Mouse (Mus musculus): ENCODE measurements around the gene Galnt10. TPM values are rescaled to one million over a fixed set of nuclear protein-coding genes. Genes with fewer than 3 reads are reported as not detected.

Gene Galnt10
- total RNA-seq, 2 experiments from 2014 or later, result 4.0 to 4.2 TPM

- DNase-seq (ENCODE audit: low spot score), result peak; percentile 36
Measured at GRCm38 (mm10) chr11:57724791-57725463, 79.7 kb downstream of the Galnt10 start.

GRCm38 (mm10) chr11:57725926-57726325, 80.7 kb downstream of the Galnt10 start:
- DNase-seq (ENCODE audit: low spot score), result peak; percentile 16

- peak; percentile 53 for DNase-seq (ENCODE audit: low spot score)
Measured at GRCm38 (mm10) chr11:57727303-57727969, 82.2 kb downstream of the Galnt10 start.

GRCm38 (mm10) chr11:57732410-57733281, 87.4 kb downstream of the Galnt10 start:
- no peak for DNase-seq (ENCODE audit: low spot score)

GRCm38 (mm10) chr11:57747294-57748080, 102.2 kb downstream of the Galnt10 start:
- DNase-seq (ENCODE audit: low spot score), result peak; percentile 42

GRCm38 (mm10) chr11:57753538-57754203, 108.4 kb downstream of the Galnt10 start:
- DNase-seq (ENCODE audit: low spot score), result no peak

GRCm38 (mm10) chr11:57758621-57759020, 113.4 kb downstream of the Galnt10 start:
- no peak for DNase-seq (ENCODE audit: low spot score)

GRCm38 (mm10) chr11:57760509-57761058, 115.3 kb downstream of the Galnt10 start:
- no peak for DNase-seq (ENCODE audit: low spot score)

- no peak for DNase-seq (ENCODE audit: low spot score)
Measured at GRCm38 (mm10) chr11:57761347-57761746, 116.1 kb downstream of the Galnt10 start.

GRCm38 (mm10) chr11:57764124-57764523, 118.9 kb downstream of the Galnt10 start:
- DNase-seq (ENCODE audit: low spot score), result no peak

GRCm38 (mm10) chr11:57766617-57767016, 121.4 kb downstream of the Galnt10 start:
- DNase-seq (ENCODE audit: low spot score), result no peak

GRCm38 (mm10) chr11:57767171-57767570, 121.9 kb downstream of the Galnt10 start:
- no peak for DNase-seq (ENCODE audit: low spot score)

- no peak for DNase-seq (ENCODE audit: low spot score)
Measured at GRCm38 (mm10) chr11:57770776-57771175, 125.5 kb downstream of the Galnt10 start.

- DNase-seq (ENCODE audit: low spot score), result no peak
Measured at GRCm38 (mm10) chr11:57771676-57772075, 126.4 kb downstream of the Galnt10 start.

GRCm38 (mm10) chr11:57773479-57773878, 128.2 kb downstream of the Galnt10 start:
- DNase-seq (ENCODE audit: low spot score), result no peak

GRCm38 (mm10) chr11:57773936-57774335, 128.7 kb downstream of the Galnt10 start:
- no peak for DNase-seq (ENCODE audit: low spot score)

GRCm38 (mm10) chr11:57775868-57776267, 130.6 kb downstream of the Galnt10 start:
- no peak for DNase-seq (ENCODE audit: low spot score)

- DNase-seq (ENCODE audit: low spot score), result no peak
Measured at GRCm38 (mm10) chr11:57776546-57776945, 131.3 kb downstream of the Galnt10 start.

GRCm38 (mm10) chr11:57778349-57778748, 133.1 kb downstream of the Galnt10 start:
- no peak for DNase-seq (ENCODE audit: low spot score)

- no peak for DNase-seq (ENCODE audit: low spot score)
Measured at GRCm38 (mm10) chr11:57779824-57780223, 134.6 kb downstream of the Galnt10 start.

Measured in gastrocnemius, adult 18-20 months (tissue).